Mouse (Mus musculus): ENCODE data around the gene Npy4r.

Npy4r gene

GRCm38 (mm10) chr14:34119046-34119723 lies 33.1 kb downstream of the Npy4r start:
- no peak for DNase-seq (ENCODE audit: low spot score)

- no peak for DNase-seq (ENCODE audit: low spot score)
Observed at GRCm38 (mm10) chr14:34114311-34114710, 38.0 kb downstream of the Npy4r start.

- DNase-seq (ENCODE audit: low spot score), result no peak
Observed at GRCm38 (mm10) chr14:34107594-34107993, 44.7 kb downstream of the Npy4r start.

- DNase-seq (ENCODE audit: low spot score), result no peak
Observed at GRCm38 (mm10) chr14:34106389-34107062, 45.8 kb downstream of the Npy4r start.

- DNase-seq (ENCODE audit: low spot score), result peak; percentile 51
Observed at GRCm38 (mm10) chr14:34104892-34105291, 47.4 kb downstream of the Npy4r start.

- peak; percentile 10 for DNase-seq (ENCODE audit: low spot score)
Observed at GRCm38 (mm10) chr14:34103855-34104254, 48.4 kb downstream of the Npy4r start.

- no peak for DNase-seq (ENCODE audit: low spot score)
Observed at GRCm38 (mm10) chr14:34102601-34103000, 49.7 kb downstream of the Npy4r start, which contains the start of gene A630023A22Rik. Gene A630023A22Rik, minus strand, starts transcription at chr14:34102754.

GRCm38 (mm10) chr14:34096161-34096560 lies 56.1 kb downstream of the Npy4r start:
- DNase-seq (ENCODE audit: low spot score), result no peak

Data from yolk sac, embryonic 10.5 days (tissue).